Mouse (Mus musculus): ENCODE data around the gene Fam20c. TPM values are rescaled to one million over a fixed set of nuclear protein-coding genes. Genes with fewer than 3 reads are reported as not detected.
A peak's percentile ranks its signal among the peaks of the same experiment; 100 is the strongest.

Gene Fam20c
- 6.4 and 7.8 TPM in 2 replicates for polyA plus RNA-seq (2015; fragmentation: Nextera tagmentation; extraction: Ambion mirVana)

DNA sequence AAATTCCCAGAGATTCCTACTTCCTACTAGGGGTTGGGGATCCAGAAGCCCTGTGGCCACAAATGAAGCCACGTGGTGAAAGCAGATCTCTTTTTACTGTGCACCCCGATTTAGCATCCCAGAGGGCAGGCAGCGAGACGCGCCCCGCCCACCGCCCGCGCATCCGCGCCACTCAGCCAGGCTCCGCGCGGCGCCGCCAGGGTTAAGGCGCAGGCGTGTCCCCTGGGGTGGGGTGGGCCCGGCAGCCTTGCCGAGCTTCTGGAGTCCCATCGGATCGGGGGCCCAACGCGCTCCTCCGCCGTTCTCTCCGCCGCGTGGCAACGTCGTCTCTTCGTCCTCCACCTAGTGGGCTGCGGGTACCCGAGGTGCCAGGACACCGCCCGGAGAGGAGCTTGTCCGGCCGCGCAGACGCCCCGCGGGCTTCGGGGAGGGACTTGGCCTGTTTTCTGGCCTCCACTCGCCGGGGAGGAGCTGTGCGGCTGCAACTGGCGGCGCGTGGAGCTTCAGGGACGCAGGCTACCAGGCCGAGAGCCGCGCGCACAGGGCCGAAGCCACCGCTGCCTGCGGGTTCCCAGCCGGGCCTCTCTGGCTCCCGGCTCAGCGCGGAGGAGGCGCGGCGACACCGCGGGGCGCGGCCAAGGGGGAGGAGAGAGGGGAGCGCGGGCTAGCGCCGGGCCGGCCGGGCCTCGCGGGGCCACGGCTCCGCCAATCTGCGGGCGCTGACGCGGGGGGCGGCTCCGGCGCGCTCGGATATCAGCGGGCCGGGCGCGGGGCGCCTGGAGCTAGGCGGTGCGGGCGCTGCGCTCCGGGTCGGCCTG, at the start of gene Fam20c:
TSS of gene Fam20c (plus strand) at position 212 of the 818 bp plus-strand sequence.
- peak within 1 kb of the TSS; percentile 64 for H3K4me3 ChIP-seq
- H3K4me2 ChIP-seq: peak within 1 kb of the TSS; percentile 96
- WGBS: under 1% methylated on average over 80 of the region's 98 CpGs
- peaks cover 39% of the 10 kb centered on the region for H3K4me1 ChIP-seq
- H3K36me3 ChIP-seq: 0 out of 2 replicates have a peak, but pooled peaks cover 3% of the 10 kb centered on the region
- ATAC-seq (ENCODE audit: insufficient number of reproducible peaks, low FRiP score, low TSS enrichment, low read depth): peak; percentile 83
- peak within 1 kb of the TSS; percentile 77 for H3K9ac ChIP-seq
- H3K27ac ChIP-seq: peak within 1 kb of the TSS; percentile 88
- H3K9me3 ChIP-seq: no peaks in the 10 kb centered on the region
- peaks cover 56% of the 10 kb centered on the region for H3K27me3 ChIP-seq

DNA sequence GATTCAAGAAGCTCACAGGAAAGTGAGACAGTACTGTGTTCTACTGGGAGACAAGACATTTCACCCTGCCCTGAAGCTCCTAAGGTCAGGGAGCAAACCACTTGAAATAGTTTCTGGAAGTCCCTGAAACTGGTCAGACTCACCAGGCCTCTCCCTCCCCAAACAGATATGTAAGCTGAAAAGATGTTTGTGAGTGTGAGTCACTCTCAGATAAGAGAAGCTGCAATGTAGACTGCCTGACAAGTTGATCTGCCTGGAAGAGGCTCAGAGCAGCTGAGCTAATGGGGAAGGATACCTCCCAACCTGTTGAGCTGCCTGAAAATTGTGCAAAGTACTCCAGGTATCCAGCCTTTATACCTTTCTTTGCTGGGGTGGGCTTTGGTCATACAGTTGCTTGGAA, 46.9 kb upstream of the Fam20c start:
- no peak for ATAC-seq (ENCODE audit: insufficient number of reproducible peaks, low FRiP score, low TSS enrichment, low read depth)
- H3K4me3 ChIP-seq: no peak overlapping the region
- no peaks in the 10 kb centered on the region for H3K9me3 ChIP-seq
- no peaks in the 10 kb centered on the region for H3K4me1 ChIP-seq
- H3K9ac ChIP-seq: no peak overlapping the region
- H3K36me3 ChIP-seq: no peaks in the 10 kb centered on the region
- H3K27me3 ChIP-seq: no peaks in the 10 kb centered on the region
- no peak overlapping the region for H3K27ac ChIP-seq
- H3K4me2 ChIP-seq: no peak overlapping the region

DNA sequence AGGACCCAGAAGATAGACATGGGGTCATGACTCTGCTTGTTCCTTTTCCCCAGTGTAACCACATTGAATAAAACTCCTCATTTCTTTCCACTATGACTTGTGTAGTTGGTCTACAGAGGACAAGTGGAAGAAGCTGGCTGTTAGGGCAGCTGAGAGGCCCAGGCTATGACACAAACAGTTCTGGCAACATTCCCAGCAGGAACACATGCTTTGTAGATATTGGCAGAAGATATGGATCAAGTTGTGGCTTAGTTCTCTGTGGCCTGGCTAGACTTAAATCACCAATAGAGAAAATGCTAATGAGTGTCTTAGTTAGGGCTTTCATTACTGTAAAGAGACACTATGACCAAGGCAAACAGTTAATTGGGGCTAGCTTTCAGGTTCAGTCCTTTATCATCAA, 45.7 kb upstream of the Fam20c start:
- H3K27ac ChIP-seq: no peak overlapping the region
- no peak overlapping the region for H3K4me2 ChIP-seq
- H3K9me3 ChIP-seq: no peaks in the 10 kb centered on the region
- no peaks in the 10 kb centered on the region for H3K36me3 ChIP-seq
- no peak for ATAC-seq (ENCODE audit: insufficient number of reproducible peaks, low FRiP score, low TSS enrichment, low read depth)
- no peak overlapping the region for H3K4me3 ChIP-seq
- no peaks in the 10 kb centered on the region for H3K4me1 ChIP-seq
- no peak overlapping the region for H3K9ac ChIP-seq
- H3K27me3 ChIP-seq: no peaks in the 10 kb centered on the region

DNA sequence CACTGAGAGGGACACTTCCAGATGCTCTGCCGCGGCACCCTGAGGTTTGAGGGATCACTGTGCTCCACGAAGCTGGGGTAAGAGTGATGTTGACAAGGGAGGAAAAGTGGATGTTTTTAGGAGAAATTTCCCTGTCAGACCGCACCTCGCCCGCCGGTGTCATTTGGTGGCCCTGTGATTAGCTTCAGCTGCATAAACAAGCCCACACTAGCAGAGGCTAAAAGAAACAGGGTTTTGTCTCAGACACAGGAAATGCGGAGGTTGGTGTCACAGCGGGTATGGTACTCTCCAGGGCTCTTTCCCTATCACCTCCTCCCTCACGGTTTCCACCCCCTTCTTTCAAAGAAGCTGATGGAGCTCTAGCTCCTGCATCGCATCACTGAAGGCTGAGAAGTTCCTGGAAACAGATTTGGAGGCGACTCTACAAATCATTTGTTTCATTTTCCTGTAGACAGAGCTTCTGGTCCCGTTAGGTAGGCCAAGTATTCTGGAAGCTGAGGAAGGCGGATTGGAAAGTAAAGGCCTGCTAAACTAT, 38.7 kb upstream of the Fam20c start:
- no peaks in the 10 kb centered on the region for H3K9me3 ChIP-seq
- H3K27ac ChIP-seq: no peak overlapping the region
- H3K9ac ChIP-seq: no peak overlapping the region
- no peak for ATAC-seq (ENCODE audit: insufficient number of reproducible peaks, low FRiP score, low TSS enrichment, low read depth)
- no peak overlapping the region for H3K4me3 ChIP-seq
- H3K4me2 ChIP-seq: no peak overlapping the region
- WGBS: 28% methylated on average over 14 of the region's 14 CpGs
- H3K36me3 ChIP-seq: no peaks in the 10 kb centered on the region
- H3K27me3 ChIP-seq: no peaks in the 10 kb centered on the region
- peaks cover 4% of the 10 kb centered on the region; the same call in 1 of the 2 replicates for H3K4me1 ChIP-seq

DNA sequence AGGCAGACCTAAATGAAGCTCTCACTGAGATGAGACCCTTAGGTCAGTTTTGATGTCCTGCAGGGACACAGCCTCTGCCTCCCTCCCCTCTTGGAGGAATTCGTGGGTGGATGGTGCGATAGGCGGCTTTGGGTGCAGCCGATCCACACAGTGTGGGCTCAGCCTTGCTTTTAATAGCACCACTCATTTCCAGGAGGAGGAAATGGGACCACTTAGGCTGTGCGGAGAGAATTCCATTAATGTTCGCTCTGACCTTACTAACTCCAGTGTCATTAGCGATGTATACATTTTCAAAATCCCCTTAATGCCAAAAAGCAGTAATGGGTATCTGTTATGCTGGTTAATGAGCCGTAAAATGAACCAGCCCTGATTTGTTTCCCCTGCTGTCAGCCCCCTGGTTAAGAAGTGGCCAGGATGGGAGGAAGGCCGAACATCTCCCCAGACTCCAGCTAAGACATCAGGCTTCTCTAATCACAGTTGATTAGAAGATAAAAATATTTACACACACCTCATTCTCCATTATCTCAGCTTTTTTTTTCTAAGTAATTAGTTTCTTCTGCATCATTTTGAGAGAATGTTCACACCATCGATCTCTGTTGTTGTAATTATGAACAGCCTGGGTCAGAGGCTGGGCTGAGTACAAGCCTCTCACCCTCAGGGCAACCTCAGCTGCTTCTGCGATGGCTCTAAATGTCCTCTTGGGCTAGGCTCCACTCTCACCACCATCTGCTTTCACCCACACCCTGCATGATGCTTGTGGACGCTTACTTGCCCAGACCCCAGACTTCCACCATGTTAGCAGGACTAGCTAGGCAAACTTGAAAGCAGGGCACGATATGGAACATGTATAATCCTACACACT, 33.8 kb upstream of the Fam20c start:
- no peak for ATAC-seq (ENCODE audit: insufficient number of reproducible peaks, low FRiP score, low TSS enrichment, low read depth)
- no peak overlapping the region for H3K4me3 ChIP-seq
- peaks cover 3% of the 10 kb centered on the region; the same call in 1 of the 2 replicates for H3K4me1 ChIP-seq
- H3K27ac ChIP-seq: no peak overlapping the region
- H3K27me3 ChIP-seq: no peaks in the 10 kb centered on the region
- H3K9me3 ChIP-seq: no peaks in the 10 kb centered on the region
- H3K36me3 ChIP-seq: no peaks in the 10 kb centered on the region
- H3K4me2 ChIP-seq: no peak overlapping the region
- WGBS: 31% methylated on average over 13 of the region's 13 CpGs
- H3K9ac ChIP-seq: no peak overlapping the region

DNA sequence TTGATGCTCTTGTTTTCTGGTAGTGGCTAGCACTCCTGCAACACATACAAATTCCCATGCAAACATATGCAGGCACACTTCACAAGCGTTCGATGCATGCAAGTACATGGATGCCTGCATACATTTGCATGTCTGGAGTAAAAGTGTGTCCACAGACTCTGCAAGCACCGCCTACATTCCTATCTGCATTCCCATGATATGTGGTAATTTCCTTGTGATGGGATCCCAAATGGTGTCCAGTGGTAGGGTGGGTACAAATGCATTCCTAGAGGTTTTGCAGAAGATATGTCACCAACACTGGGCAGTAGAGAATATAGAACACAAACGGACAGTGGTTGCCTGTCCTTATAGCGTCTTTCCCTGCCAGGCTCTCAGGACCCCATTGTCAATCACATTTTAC, 29.9 kb upstream of the Fam20c start:
- H3K4me3 ChIP-seq: no peak overlapping the region
- no peaks in the 10 kb centered on the region for H3K36me3 ChIP-seq
- no peaks in the 10 kb centered on the region for H3K9me3 ChIP-seq
- H3K9ac ChIP-seq: no peak overlapping the region
- no peaks in the 10 kb centered on the region for H3K27me3 ChIP-seq
- no peak overlapping the region for H3K4me2 ChIP-seq
- ATAC-seq (ENCODE audit: insufficient number of reproducible peaks, low FRiP score, low TSS enrichment, low read depth): no peak
- WGBS: 86% methylated on average over 5 of the region's 5 CpGs
- no peak overlapping the region for H3K27ac ChIP-seq
- no peaks in the 10 kb centered on the region for H3K4me1 ChIP-seq

DNA sequence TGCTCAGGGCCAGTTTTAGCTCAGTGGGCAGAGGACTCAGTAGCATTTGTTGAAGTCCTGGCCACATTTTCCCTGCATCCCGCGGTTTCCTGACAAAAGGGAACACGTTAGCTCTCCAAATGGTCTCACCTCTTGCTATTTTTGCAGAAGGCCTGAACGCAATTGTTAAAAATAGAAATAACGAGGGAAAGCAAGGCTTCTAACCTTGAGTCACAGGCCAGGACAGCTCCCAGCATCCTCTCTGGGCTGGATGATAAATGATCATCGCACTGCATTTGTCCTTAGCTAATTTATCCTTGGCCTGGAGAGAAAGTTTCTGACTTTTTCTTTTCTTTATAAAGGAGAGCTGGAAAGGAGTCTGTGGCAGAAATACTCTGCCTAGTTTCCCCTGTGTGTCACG, 29.2 kb upstream of the Fam20c start:
- Histone ChIP-seq H3K4me1 (no peaks in the 10 kb centered on the region), H3K27ac (no peak overlapping the region), H3K4me2 (no peak overlapping the region), H3K4me3 (no peak overlapping the region), H3K9ac (no peak overlapping the region), H3K36me3 (no peaks in the 10 kb centered on the region), H3K9me3 (no peaks in the 10 kb centered on the region), H3K27me3 (no peaks in the 10 kb centered on the region)
- no peak for ATAC-seq (ENCODE audit: insufficient number of reproducible peaks, low FRiP score, low TSS enrichment, low read depth)
- 49% methylated on average over 7 of the region's 7 CpGs for WGBS

DNA sequence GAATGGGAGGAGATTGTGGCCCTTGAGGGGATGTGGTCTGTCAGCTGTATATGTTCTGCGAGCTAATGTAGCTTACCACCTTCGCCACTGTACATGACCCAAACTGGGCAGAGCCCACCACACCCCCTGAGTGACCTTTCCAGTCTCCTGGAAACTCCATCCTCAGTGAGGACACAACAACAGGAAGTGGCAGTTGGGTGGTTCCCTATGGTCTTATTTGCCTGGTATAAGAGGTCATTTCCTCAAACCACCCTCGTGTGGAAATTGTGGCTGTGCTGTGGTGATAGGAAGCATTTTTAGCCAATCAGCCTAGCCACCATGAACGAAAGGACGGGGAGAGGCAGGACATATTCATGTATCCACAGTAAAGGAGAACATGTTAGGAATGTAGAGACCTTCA, 23.5 kb upstream of the Fam20c start:
- no peak for ATAC-seq (ENCODE audit: insufficient number of reproducible peaks, low FRiP score, low TSS enrichment, low read depth)
- H3K9me3 ChIP-seq: no peaks in the 10 kb centered on the region
- no peaks in the 10 kb centered on the region for H3K36me3 ChIP-seq
- 71% methylated on average over 5 of the region's 5 CpGs for WGBS
- no peak overlapping the region for H3K4me2 ChIP-seq
- no peaks in the 10 kb centered on the region for H3K27me3 ChIP-seq
- H3K4me3 ChIP-seq: no peak overlapping the region
- H3K4me1 ChIP-seq: no peaks in the 10 kb centered on the region; the same call in 1 of the 2 replicates
- H3K9ac ChIP-seq: no peak overlapping the region
- no peak overlapping the region for H3K27ac ChIP-seq

DNA sequence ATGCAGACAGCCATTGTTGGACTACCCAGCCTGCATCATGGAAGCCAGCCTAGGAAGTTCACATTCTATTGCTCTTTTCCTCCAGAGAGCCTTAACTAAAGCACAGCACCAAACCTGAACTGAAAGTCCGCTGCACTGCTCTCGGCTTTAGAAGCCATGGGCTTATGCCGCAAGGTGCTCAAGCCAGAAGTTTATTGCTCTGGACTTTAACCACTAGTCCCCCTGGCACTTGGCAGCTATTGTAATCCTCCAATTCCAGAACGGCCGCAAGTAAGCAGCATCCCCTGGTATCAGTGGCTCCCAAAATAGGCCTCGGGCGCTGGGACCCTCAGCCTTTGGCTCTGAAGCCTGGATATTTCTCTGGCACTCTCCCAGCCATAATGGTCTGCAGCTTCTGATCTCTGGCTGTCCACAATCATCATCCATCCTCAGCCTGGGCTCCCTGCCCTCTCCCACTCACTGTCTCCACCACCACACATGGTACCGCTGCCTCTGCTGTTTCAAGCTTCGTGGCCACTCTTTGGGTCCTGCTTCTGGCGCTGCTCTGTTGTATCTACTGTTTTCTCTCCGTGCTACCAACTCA, 20.9 kb upstream of the Fam20c start:
- H3K36me3 ChIP-seq: no peaks in the 10 kb centered on the region
- no peak for ATAC-seq (ENCODE audit: insufficient number of reproducible peaks, low FRiP score, low TSS enrichment, low read depth)
- H3K4me1 ChIP-seq: no peaks in the 10 kb centered on the region; the same call in 1 of the 2 replicates
- no peak overlapping the region for H3K4me2 ChIP-seq
- H3K27ac ChIP-seq: no peak overlapping the region
- no peaks in the 10 kb centered on the region for H3K9me3 ChIP-seq
- no peak overlapping the region for H3K9ac ChIP-seq
- WGBS: 84% methylated on average over 11 of the region's 11 CpGs
- no peaks in the 10 kb centered on the region for H3K27me3 ChIP-seq
- no peak overlapping the region for H3K4me3 ChIP-seq

DNA sequence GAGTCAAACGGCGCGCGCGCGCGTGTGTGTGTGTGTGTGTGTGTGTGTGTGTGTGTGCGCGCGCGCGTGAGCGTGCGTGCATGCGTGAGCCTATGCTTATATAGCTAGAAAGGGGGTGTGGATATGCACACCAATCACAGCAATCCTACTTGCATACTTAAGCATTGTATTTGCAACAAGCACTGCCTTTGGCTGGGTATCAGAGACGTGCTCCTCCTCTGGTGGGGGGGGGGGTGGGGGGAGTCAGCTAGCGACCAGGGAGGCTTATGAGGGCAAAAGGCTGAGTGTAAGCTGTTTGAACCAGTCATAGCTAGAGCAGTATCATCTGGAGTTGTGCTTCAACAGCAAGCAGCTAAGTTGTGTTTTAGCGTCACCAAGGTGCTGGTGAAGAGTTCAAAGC, 20.3 kb upstream of the Fam20c start:
- no peak for ATAC-seq (ENCODE audit: insufficient number of reproducible peaks, low FRiP score, low TSS enrichment, low read depth)
- no peak overlapping the region for H3K4me2 ChIP-seq
- H3K27me3 ChIP-seq: no peaks in the 10 kb centered on the region
- H3K9ac ChIP-seq: no peak overlapping the region
- no peaks in the 10 kb centered on the region for H3K9me3 ChIP-seq
- no peaks in the 10 kb centered on the region for H3K36me3 ChIP-seq
- WGBS: 72% methylated on average over 17 of the region's 18 CpGs
- no peak overlapping the region for H3K4me3 ChIP-seq
- H3K4me1 ChIP-seq: no peaks in the 10 kb centered on the region; the same call in 1 of the 2 replicates
- H3K27ac ChIP-seq: no peak overlapping the region

DNA sequence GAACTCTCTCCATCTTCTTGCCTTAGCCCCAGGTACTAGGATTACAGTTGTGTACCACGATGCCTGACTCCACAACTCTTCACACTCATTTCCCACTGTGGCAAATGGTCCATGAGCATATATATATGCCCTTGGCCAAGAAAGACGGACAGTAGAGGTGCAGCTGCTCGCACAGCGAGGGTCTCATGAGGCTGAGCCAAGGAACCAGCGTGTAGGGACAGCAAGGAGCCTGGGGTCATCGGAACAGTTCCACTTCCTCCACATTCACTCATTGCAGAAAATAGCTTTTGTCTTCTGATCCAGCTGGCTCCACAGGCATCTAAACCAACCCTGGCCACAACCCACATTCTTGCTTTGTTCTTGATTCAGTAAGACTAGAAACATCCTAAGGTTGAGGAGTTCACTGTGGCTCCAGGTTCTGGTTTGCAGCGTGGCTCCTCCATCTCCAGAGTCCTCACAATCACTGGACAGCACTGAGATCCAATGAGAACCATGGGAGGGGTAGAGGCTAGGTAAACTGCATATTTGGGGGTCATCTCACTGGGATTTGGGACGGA, 19.0 kb upstream of the Fam20c start:
- Histone ChIP-seq H3K9me3 (no peaks in the 10 kb centered on the region), H3K4me1 (no peaks in the 10 kb centered on the region; the same call in 1 of the 2 replicates), H3K36me3 (no peaks in the 10 kb centered on the region), H3K9ac (no peak overlapping the region), H3K4me2 (no peak overlapping the region), H3K27ac (no peak overlapping the region), H3K27me3 (no peaks in the 10 kb centered on the region), H3K4me3 (no peak overlapping the region)
- no peak for ATAC-seq (ENCODE audit: insufficient number of reproducible peaks, low FRiP score, low TSS enrichment, low read depth)
- WGBS: 82% methylated on average over 8 of the region's 8 CpGs

Data from limb, embryonic 15.5 days (tissue).